Mouse (Mus musculus) heart, adult 9 months (tissue): Measurements from ENCODE around the gene Tmem88.

ENCODE experiments used
- DNase-seq, 2 experiments: peaks; one replicate each; pipeline ENCODE4 v3.0.0; 2022; ENCODE audit warnings: low spot score in 2 of 2

Tmem88 gene

DNA sequence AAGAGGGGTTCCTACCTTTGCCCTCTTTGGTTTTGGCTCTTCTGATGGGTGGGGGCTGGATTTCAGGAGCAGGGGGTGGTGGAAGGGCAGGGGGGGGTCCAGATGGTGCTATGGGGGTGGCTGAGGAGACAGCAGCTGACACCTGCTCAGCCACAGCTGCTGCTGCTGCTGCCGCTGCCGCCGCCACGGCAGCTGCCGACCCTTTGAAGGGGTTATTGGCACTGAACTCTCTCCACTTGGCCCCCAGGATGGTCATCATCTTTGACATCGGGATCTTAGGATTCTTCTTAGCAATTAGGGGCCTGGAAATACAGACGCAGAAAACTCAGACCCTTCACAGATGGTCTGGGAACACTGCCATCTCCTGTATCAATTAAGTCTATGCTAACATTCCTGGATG lies 36.0 kb downstream of the Tmem88 start:
- DNase-seq = no peak

DNA sequence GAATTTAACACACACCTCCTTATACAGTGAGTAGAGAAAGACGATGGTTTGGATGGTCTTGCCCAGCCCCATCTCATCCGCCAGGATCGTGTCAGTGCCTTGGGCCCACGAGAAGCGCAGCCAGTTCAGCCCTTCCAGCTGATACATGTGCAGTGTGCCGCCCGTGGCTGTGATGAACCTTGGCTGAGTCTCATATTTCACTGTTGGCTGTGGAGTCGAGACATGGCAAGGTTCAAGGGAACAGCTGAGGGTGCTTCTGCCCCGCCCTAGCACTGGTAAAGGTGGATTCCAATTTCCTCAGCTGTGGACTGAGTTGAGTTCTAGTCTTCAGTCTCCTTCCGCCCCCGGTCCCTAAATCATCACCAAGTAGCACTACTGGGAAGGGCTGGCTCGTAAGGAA lies 40.3 kb downstream of the Tmem88 start:
- DNase-seq = no peak

DNA sequence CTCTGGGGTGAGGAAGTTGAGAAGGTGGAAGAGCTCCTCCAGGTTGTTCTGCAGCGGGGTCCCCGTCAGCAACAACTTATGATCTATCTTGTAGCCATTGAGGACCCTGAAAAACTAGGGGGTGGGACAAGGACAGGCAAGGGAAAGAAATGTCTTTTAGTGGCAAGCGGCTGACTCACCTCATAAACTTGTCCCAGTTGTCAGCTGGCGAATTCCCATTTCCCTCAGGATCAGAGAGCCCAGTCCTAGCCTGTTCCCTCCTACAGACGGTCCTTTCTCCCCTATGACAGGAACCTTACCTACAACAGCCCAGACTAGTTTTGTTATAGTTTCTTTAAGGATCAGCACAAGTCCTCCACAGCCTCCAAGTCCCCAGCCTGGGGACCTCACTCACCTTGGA lies 41.5 kb downstream of the Tmem88 start:
- DNase-seq = no peak
